Mouse (Mus musculus) liver, postnatal 0 days (tissue): Measurements from ENCODE around the gene Mycl. TPM values are rescaled to one million over a fixed set of nuclear protein-coding genes. Genes with fewer than 3 reads are reported as not detected.

Experiments
- ATAC-seq: fragments of 200-750 bp; cut with Nextera tagmentation; 2 replicates; pipeline ENCODE4 v1.8.0; 2017; ENCODE audit warnings: mild to moderate bottlenecking, moderate library complexity
- DNase-seq: peaks from one replicate; pipeline ENCODE4 v3.0.0-alpha.2; 2016
- H3K27ac ChIP-seq: fragments of 300-500 bp; sonication (generic); 2 replicates; pipeline ENCODE4 v1.5.1; 2014; ENCODE audit warnings: antibody characterized with exemption, moderate library complexity, mild to moderate bottlenecking, low read depth
- H3K27me3 ChIP-seq: fragments of 300-500 bp; sonication (generic); 2 replicates; pipeline ENCODE4 v1.6.1; 2014; ENCODE audit warnings: low read length, control low read depth, mixed read lengths; ENCODE audit not compliant: insufficient read depth
- H3K36me3 ChIP-seq: fragments of 300-500 bp; sonication (generic); replicated peaks from 2 replicates; pipeline ENCODE4 v1.6.1; 2014; ENCODE audit warnings: mild to moderate bottlenecking, control low read depth, low read length, moderate library complexity, mixed read lengths; ENCODE audit not compliant: insufficient read depth
- H3K4me1 ChIP-seq: fragments of 300-500 bp; sonication (generic); 2 replicates; pipeline ENCODE4 v1.6.1; 2014; ENCODE audit warnings: antibody characterized with exemption, mild to moderate bottlenecking, control low read depth; ENCODE audit not compliant: insufficient read depth
- H3K4me2 ChIP-seq: fragments of 300-500 bp; sonication (generic); 2 replicates; pipeline ENCODE4 v1.6.1; 2014; ENCODE audit warnings: low read depth, mild to moderate bottlenecking, low read length, moderate library complexity, mixed read lengths
- H3K4me3 ChIP-seq: fragments of 300-500 bp; sonication (generic); 2 replicates; pipeline ENCODE4 v1.5.1; 2014; ENCODE audit warnings: low read depth, low read length
- H3K9ac ChIP-seq: fragments of 300-500 bp; sonication (generic); replicated peaks from 2 replicates; pipeline ENCODE4 v1.6.1; 2014; ENCODE audit warnings: mild to moderate bottlenecking, moderate library complexity
- H3K9me3 ChIP-seq: fragments of 300-500 bp; sonication (generic); 2 replicates; pipeline ENCODE4 v1.6.1; 2016; ENCODE audit warnings: mild to moderate bottlenecking, control low read depth, low read length, mixed read lengths
- CTCF ChIP-seq: sonication (generic); IDR thresholded peaks from 2 replicates; pipeline ENCODE4 v1.5.1; 2016; ENCODE audit warnings: antibody characterized with exemption, low read depth
- EP300 ChIP-seq: IDR thresholded peaks from 2 replicates; pipeline ENCODE4 v1.6.1; 2016; ENCODE audit warnings: antibody characterized with exemption, low read depth, mild to moderate bottlenecking
- whole genome bisulfite sequencing: fragments of 180-500 bp; shearing (Covaris S2); extraction: QIAGEN DNeasy Blood & Tissue Kit; methylation state at CpG from one replicate; pipeline ENCODE4 v1.1.7; 2014; ENCODE audit not compliant: insufficient replicate concordance; 5-methylcytosine and 5-hydroxymethylcytosine counted together
- polyA plus RNA-seq: library from polyadenylated mRNA; unstranded; fragments of >200 nt; fragmentation: Nextera tagmentation; extraction: Ambion mirVana; gene quantifications from 2 replicates; pipeline ENCODE4 v1.2.1, GENCODE M21; 2015

The Mycl gene
- polyA plus RNA-seq, 1 experiment from 2014 or later: 1.2 TPM

- 78% methylated on average over 4 of the region's 4 CpGs for WGBS
- TF ChIP-seq CTCF (no peak), EP300 (no peak)
- ATAC-seq (no peak), DNase-seq (no peak)
- Histone ChIP-seq H3K27ac (no peak overlapping the region), H3K4me3 (no peak overlapping the region), H3K36me3 (no peaks in the 10 kb centered on the region), H3K9ac (no peak overlapping the region), H3K4me1 (no peaks in the 10 kb centered on the region), H3K27me3 (0 out of 2 replicates have a peak, but pooled peaks cover 7% of the 10 kb centered on the region), H3K9me3 (no peaks in the 10 kb centered on the region), H3K4me2 (no peak overlapping the region)
Observed at GRCm38 (mm10) chr4:122976885-122977284, 18.6 kb upstream of the Mycl start.

- no peaks in the 10 kb centered on the region for H3K4me1 ChIP-seq
- H3K36me3 ChIP-seq: no peaks in the 10 kb centered on the region
- H3K9ac ChIP-seq: no peak overlapping the region
- no peak overlapping the region for H3K27ac ChIP-seq
- no peaks in the 10 kb centered on the region for H3K9me3 ChIP-seq
- H3K4me3 ChIP-seq: no peak overlapping the region
- DNase-seq: no peak
- 80% methylated on average over 2 of the region's 2 CpGs for WGBS
- TF ChIP-seq CTCF (no peak), EP300 (no peak)
- peaks cover 15% of the 10 kb centered on the region for H3K27me3 ChIP-seq
- no peak overlapping the region for H3K4me2 ChIP-seq
- ATAC-seq: no peak
Observed at GRCm38 (mm10) chr4:122978850-122979249, 16.6 kb upstream of the Mycl start.

- H3K4me2 ChIP-seq: no peak overlapping the region
- H3K9me3 ChIP-seq: no peaks in the 10 kb centered on the region
- no peaks in the 10 kb centered on the region for H3K36me3 ChIP-seq
- no peak for TF ChIP-seq EP300
- TF ChIP-seq CTCF: no peak
- WGBS: 73% methylated on average over 3 of the region's 3 CpGs
- H3K4me3 ChIP-seq: no peak overlapping the region
- peaks cover 23% of the 10 kb centered on the region for H3K27me3 ChIP-seq
- H3K27ac ChIP-seq: no peak overlapping the region
- ATAC-seq (0 out of 2 replicates have a peak, but pooled peaks have one; percentile 21), DNase-seq (no peak)
- H3K4me1 ChIP-seq: no peaks in the 10 kb centered on the region
- no peak overlapping the region for H3K9ac ChIP-seq
Observed at GRCm38 (mm10) chr4:122979826-122980225, 15.6 kb upstream of the Mycl start.

- no peak for DNase-seq
- peaks cover 19% of the 10 kb centered on the region for H3K27me3 ChIP-seq
- WGBS: 53% methylated on average over 2 of the region's 2 CpGs
Observed at GRCm38 (mm10) chr4:122980684-122981083, 14.8 kb upstream of the Mycl start.

GRCm38 (mm10) chr4:122981238-122981637, 14.2 kb upstream of the Mycl start:
- H3K4me2 ChIP-seq: no peak overlapping the region
- H3K4me1 ChIP-seq: no peaks in the 10 kb centered on the region
- DNase-seq (no peak), ATAC-seq (no peak)
- no peak overlapping the region for H3K27ac ChIP-seq
- no peaks in the 10 kb centered on the region for H3K36me3 ChIP-seq
- H3K4me3 ChIP-seq: no peak overlapping the region
- TF ChIP-seq CTCF: no peak
- TF ChIP-seq EP300: no peak
- H3K27me3 ChIP-seq: peaks cover 18% of the 10 kb centered on the region
- H3K9me3 ChIP-seq: no peaks in the 10 kb centered on the region
- 60% methylated on average over 7 of the region's 7 CpGs for WGBS
- H3K9ac ChIP-seq: no peak overlapping the region

More at GRCm38 (mm10) chr4:122980684-122981083, 14.8 kb upstream of the Mycl start:
- H3K4me3 ChIP-seq: no peak overlapping the region
- TF ChIP-seq EP300 (no peak), CTCF (no peak)
- no peak overlapping the region for H3K27ac ChIP-seq
- no peak overlapping the region for H3K4me2 ChIP-seq
- no peaks in the 10 kb centered on the region for H3K36me3 ChIP-seq
- ATAC-seq: no peak
- H3K9ac ChIP-seq: no peak overlapping the region
- H3K9me3 ChIP-seq: no peaks in the 10 kb centered on the region
- no peaks in the 10 kb centered on the region for H3K4me1 ChIP-seq

GRCm38 (mm10) chr4:122981930-122982329, 13.5 kb upstream of the Mycl start:
- no peak for DNase-seq
- peaks cover 17% of the 10 kb centered on the region for H3K27me3 ChIP-seq
- H3K4me1 ChIP-seq: no peaks in the 10 kb centered on the region
- H3K9me3 ChIP-seq: no peaks in the 10 kb centered on the region
- no peaks in the 10 kb centered on the region for H3K36me3 ChIP-seq
- WGBS: 53% methylated on average over 3 of the region's 3 CpGs
- H3K4me2 ChIP-seq: no peak overlapping the region
- H3K9ac ChIP-seq: no peak overlapping the region
- no peak overlapping the region for H3K4me3 ChIP-seq
- ATAC-seq: no peak
- H3K27ac ChIP-seq: no peak overlapping the region
- TF ChIP-seq EP300 (no peak), CTCF (no peak)

GRCm38 (mm10) chr4:122982537-122982936, 12.9 kb upstream of the Mycl start:
- H3K4me3 ChIP-seq: no peak overlapping the region
- H3K4me1 ChIP-seq: no peaks in the 10 kb centered on the region
- 56% methylated on average over 3 of the region's 3 CpGs for WGBS
- H3K27me3 ChIP-seq: peaks cover 17% of the 10 kb centered on the region
- H3K9me3 ChIP-seq: no peaks in the 10 kb centered on the region
- H3K4me2 ChIP-seq: no peak overlapping the region
- ATAC-seq: no peak
- DNase-seq: no peak
- no peak overlapping the region for H3K9ac ChIP-seq
- H3K27ac ChIP-seq: no peak overlapping the region
- H3K36me3 ChIP-seq: no peaks in the 10 kb centered on the region
- TF ChIP-seq CTCF (no peak), EP300 (no peak)
